Mouse (Mus musculus) midbrain, embryonic 13.5 days (tissue): ENCODE results near the gene Pus1. TPM values are rescaled to one million over a fixed set of nuclear protein-coding genes. Genes with fewer than 3 reads are reported as not detected.

Source experiments
- ATAC-seq: fragments of 200-750 bp; cut with Nextera tagmentation; 2 replicates; pipeline ENCODE4 v1.8.0; 2017; ENCODE audit warnings: mild to moderate bottlenecking, moderate TSS enrichment, moderate library complexity
- H3K27ac ChIP-seq: fragments of 300-500 bp; sonication (generic); 2 replicates; pipeline ENCODE4 v1.5.1; 2015; ENCODE audit warnings: inconsistent platforms, mild to moderate bottlenecking, moderate library complexity
- H3K27me3 ChIP-seq: fragments of 300-500 bp; sonication (generic); 2 replicates; pipeline ENCODE4 v1.6.1; 2015; ENCODE audit warnings: mild to moderate bottlenecking, inconsistent platforms
- H3K36me3 ChIP-seq: fragments of 300-500 bp; sonication (generic); 2 replicates; pipeline ENCODE4 v1.6.1; 2015; ENCODE audit warnings: mild to moderate bottlenecking, inconsistent platforms
- H3K4me1 ChIP-seq: fragments of 300-500 bp; sonication (generic); replicated peaks from 2 replicates; pipeline ENCODE4 v1.6.1; 2015; ENCODE audit warnings: inconsistent platforms
- H3K4me2 ChIP-seq: fragments of 300-500 bp; sonication (generic); replicated peaks from 2 replicates; pipeline ENCODE4 v1.6.1; 2015; ENCODE audit warnings: moderate library complexity, mild to moderate bottlenecking, inconsistent platforms
- H3K4me3 ChIP-seq: fragments of 300-500 bp; sonication (generic); replicated peaks from 2 replicates; pipeline ENCODE4 v1.5.1; 2015; ENCODE audit warnings: mild to moderate bottlenecking, inconsistent platforms
- H3K9ac ChIP-seq: fragments of 300-500 bp; sonication (generic); replicated peaks from 2 replicates; pipeline ENCODE4 v1.6.1; 2015; ENCODE audit warnings: mild to moderate bottlenecking, inconsistent platforms
- H3K9me3 ChIP-seq: fragments of 300-500 bp; sonication (generic); 2 replicates; pipeline ENCODE4 v1.6.1; 2016; ENCODE audit warnings: mild to moderate bottlenecking, inconsistent platforms
- WGBS: fragments of 180-500 bp; shearing (Covaris S2); methylation state at CpG from one replicate; pipeline ENCODE4 v1.1.7; 2015; 5-methylcytosine and 5-hydroxymethylcytosine counted together
- polyA plus RNA-seq: library from polyadenylated mRNA; unstranded; fragments of >200 nt; fragmentation: Nextera tagmentation; extraction: Ambion mirVana; gene quantifications from 2 replicates; pipeline ENCODE4 v1.2.1, GENCODE M21; 2015

Pus1 gene
- polyA plus RNA-seq: 23.2 and 23.3 TPM in 2 replicates

GRCm38 (mm10) chr5:110779998-110780760 lies at the start of gene Pus1:
Gene Pus1, minus strand, starts transcription at chr5:110780659.
- peaks cover 21% of the 10 kb centered on the region for H3K4me1 ChIP-seq
- peaks cover 35% of the 10 kb centered on the region for H3K36me3 ChIP-seq
- ATAC-seq: peak; percentile 90

GRCm38 (mm10) chr5:110827576-110827975 lies 47.1 kb upstream of the Pus1 start:
- no peaks in the 10 kb centered on the region for H3K27me3 ChIP-seq
- no peak overlapping the region for H3K4me2 ChIP-seq
- no peak overlapping the region for H3K27ac ChIP-seq
- no peaks in the 10 kb centered on the region for H3K4me1 ChIP-seq
- no peak overlapping the region for H3K9ac ChIP-seq
- no peak overlapping the region for H3K4me3 ChIP-seq
- no peaks in the 10 kb centered on the region for H3K9me3 ChIP-seq
- no peak for ATAC-seq
- 95% methylated on average over 5 of the region's 5 CpGs for WGBS
- no peaks in the 10 kb centered on the region for H3K36me3 ChIP-seq

More at GRCm38 (mm10) chr5:110779998-110780760, at the start of gene Pus1:
- peak within 1 kb of the TSS; percentile 83 for H3K4me3 ChIP-seq
- H3K27ac ChIP-seq: no peak within 1 kb of the TSS
- peak within 1 kb of the TSS; percentile 86 for H3K9ac ChIP-seq
- no peaks in the 10 kb centered on the region for H3K9me3 ChIP-seq
- H3K27me3 ChIP-seq: 0 out of 2 replicates have a peak, but pooled peaks cover 3% of the 10 kb centered on the region
- peak within 1 kb of the TSS; percentile 97 for H3K4me2 ChIP-seq
- under 1% methylated on average over 53 of the region's 57 CpGs for WGBS

DNA sequence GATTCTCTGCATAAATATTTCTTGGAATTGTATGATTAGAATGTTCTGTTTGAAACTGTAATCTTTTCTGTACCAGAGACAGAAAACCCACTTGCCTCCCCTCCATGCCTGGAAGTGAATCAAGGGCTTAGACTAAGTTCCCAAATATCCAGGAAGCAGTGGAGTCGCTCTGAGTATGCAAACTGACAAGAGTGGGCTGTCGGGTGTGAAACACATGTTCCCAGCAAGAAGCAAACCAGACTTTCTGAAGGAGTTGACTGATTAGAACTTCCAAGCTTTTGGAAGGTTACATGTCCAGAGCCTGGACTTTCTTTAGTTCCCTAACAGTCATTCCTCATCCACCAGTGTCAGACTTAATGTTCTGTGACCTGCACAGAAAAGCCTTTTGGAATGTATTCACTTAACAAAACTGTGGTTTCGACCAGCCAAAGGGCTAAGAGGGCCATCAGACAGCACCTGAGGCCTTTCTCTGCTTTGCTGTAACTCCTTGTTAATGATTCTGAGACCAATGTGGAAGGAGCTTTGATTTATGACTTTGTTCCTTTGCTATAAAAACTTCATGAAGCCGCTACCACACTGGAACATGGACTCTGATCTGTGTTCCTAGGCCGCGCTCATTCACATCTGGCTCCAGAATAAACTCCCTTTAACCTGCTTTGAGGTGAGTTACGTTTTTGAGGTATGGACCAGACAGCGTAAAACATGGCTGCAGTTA lies 46.5 kb upstream of the Pus1 start:
- Histone ChIP-seq H3K4me1 (no peaks in the 10 kb centered on the region), H3K9me3 (no peaks in the 10 kb centered on the region), H3K27ac (no peak overlapping the region), H3K9ac (no peak overlapping the region), H3K27me3 (no peaks in the 10 kb centered on the region), H3K4me2 (no peak overlapping the region), H3K4me3 (no peak overlapping the region), H3K36me3 (no peaks in the 10 kb centered on the region)
- no peak for ATAC-seq
- 92% methylated on average over 8 of the region's 8 CpGs for WGBS

DNA sequence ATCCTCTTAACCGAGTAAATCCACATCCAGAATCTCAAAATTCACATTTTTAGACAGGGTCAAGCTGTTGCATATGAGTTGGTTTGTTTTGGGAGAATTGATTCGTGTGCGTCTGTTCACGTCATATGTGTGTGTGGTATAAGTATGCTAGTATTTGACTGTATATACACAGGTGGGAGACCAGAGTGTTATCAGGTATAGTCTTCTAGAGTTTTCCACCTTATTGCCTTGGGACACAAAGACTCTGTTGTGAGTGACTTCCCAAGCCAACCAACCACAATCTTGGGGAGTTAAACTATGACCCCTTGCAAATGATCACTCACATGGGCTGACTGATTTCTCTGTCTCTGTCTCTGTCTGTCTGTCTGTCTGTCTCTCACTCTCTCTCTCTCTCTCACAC lies 44.0 kb upstream of the Pus1 start:
- no peak for ATAC-seq
- H3K27ac ChIP-seq: no peak overlapping the region
- no peak overlapping the region for H3K4me2 ChIP-seq
- H3K36me3 ChIP-seq: no peaks in the 10 kb centered on the region
- H3K4me3 ChIP-seq: no peak overlapping the region
- H3K9ac ChIP-seq: no peak overlapping the region
- H3K4me1 ChIP-seq: no peaks in the 10 kb centered on the region
- WGBS: 89% methylated on average over 4 of the region's 4 CpGs
- H3K9me3 ChIP-seq: no peaks in the 10 kb centered on the region
- no peaks in the 10 kb centered on the region for H3K27me3 ChIP-seq

GRCm38 (mm10) chr5:110809667-110810325 lies 29.3 kb upstream of the Pus1 start, which contains the start of gene Ulk1:
Gene Ulk1, minus strand, starts transcription at chr5:110810097.
- peaks cover 11% of the 10 kb centered on the region; the same call in 1 of the 2 replicates for H3K36me3 ChIP-seq
- H3K4me3 ChIP-seq: peak within 1 kb of the TSS; percentile 94
- H3K9me3 ChIP-seq: no peaks in the 10 kb centered on the region
- peak; percentile 94 for ATAC-seq
- H3K4me1 ChIP-seq: peaks cover 44% of the 10 kb centered on the region
- WGBS: under 1% methylated on average over 68 of the region's 80 CpGs
- H3K27ac ChIP-seq: peak within 1 kb of the TSS; percentile 90
- no peaks in the 10 kb centered on the region for H3K27me3 ChIP-seq
- H3K9ac ChIP-seq: peak within 1 kb of the TSS; percentile 98
- peak within 1 kb of the TSS; percentile 98 for H3K4me2 ChIP-seq

DNA sequence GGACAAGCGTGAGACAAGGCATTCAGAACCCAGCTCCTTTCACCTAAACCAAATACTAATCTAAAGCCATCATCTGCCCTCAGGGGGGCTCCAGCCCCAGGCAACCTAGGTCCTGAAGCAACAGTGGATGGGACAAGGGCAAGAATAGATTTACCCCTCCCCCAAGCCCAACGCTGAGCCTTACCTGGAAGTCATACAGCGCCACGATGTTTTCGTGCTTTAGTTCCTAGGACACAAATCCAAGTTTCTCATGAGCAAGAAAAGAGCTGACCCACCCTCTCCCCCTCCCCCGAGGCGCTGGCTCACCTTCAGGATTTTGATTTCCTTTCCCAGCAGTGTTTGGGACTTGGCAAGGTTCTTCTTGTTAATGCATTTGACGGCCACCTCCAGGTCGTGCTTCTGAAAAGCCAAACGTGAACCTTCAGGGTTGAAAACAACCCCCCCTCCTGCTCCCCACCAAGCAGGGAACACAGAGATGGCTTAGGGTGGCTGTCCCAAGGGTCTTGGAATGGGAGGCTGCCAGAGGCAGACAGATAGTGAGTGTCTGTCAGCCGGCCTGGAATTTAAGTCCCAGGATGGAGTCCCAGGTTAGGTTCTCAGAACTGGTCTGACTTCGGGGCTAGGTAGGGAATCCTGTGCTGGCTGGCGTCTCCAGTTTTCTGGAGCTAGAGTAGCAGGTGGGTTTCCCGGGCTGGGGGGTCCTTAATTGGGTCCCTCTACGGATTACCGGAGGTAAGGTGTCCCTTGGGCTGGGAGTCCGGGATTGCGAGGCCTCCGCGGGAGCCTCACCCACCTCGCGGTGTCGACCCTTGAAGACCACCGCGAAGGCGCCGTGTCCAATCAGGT lies 28.6 kb upstream of the Pus1 start:
- peaks cover 49% of the 10 kb centered on the region for H3K4me1 ChIP-seq
- no peak for ATAC-seq
- peaks cover 17% of the 10 kb centered on the region for H3K36me3 ChIP-seq
- no peaks in the 10 kb centered on the region for H3K27me3 ChIP-seq
- H3K9me3 ChIP-seq: no peaks in the 10 kb centered on the region
- H3K27ac ChIP-seq: peak overlapping the region; percentile 90
- peak overlapping the region; percentile 94 for H3K4me3 ChIP-seq
- 2% methylated on average over 27 of the region's 27 CpGs for WGBS
- peak overlapping the region; percentile 98 for H3K9ac ChIP-seq
- peak overlapping the region; percentile 98 for H3K4me2 ChIP-seq

DNA sequence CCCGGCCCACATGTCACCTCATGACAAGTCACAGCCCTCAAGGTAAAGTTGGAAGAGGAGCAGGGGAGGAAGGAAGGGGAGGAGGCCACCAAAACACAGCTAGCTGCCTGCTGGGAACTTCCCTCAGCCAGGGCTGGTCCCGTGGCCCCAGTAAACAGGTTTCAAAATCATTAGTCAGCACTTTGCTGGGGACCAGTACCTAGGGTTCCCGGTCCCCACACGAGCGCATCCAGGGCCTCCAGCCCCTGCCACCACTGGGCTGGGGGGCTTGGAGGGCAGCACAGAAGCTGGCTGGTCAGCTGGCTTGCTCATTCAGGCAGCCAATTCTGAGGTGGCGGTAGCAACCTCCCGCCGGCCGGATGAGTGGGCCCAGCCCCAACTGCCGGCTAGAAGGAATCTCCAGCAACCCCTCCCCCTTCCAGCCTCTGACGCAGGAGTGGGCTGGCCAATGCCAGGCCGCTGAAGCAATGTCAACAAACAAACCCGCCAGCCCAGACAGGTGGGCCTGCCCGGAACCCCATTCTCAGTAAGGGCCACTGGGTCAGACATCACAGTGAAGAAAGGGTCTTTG lies 27.7 kb upstream of the Pus1 start:
- H3K4me3 ChIP-seq: peak overlapping the region; percentile 94
- peaks cover 51% of the 10 kb centered on the region for H3K4me1 ChIP-seq
- peak; percentile 55 for ATAC-seq
- H3K36me3 ChIP-seq: peaks cover 20% of the 10 kb centered on the region
- peak overlapping the region; percentile 9; the same call in 1 of the 2 replicates for H3K27ac ChIP-seq
- no peaks in the 10 kb centered on the region for H3K27me3 ChIP-seq
- 5% methylated on average over 14 of the region's 14 CpGs for WGBS
- peak overlapping the region; percentile 98 for H3K9ac ChIP-seq
- H3K4me2 ChIP-seq: peak overlapping the region; percentile 98
- no peaks in the 10 kb centered on the region for H3K9me3 ChIP-seq

GRCm38 (mm10) chr5:110807453-110807852 lies 27.0 kb upstream of the Pus1 start:
- H3K27me3 ChIP-seq: no peaks in the 10 kb centered on the region
- H3K36me3 ChIP-seq: peaks cover 25% of the 10 kb centered on the region
- no peak overlapping the region for H3K27ac ChIP-seq
- WGBS: 91% methylated on average over 4 of the region's 4 CpGs
- peak overlapping the region; percentile 98 for H3K4me2 ChIP-seq
- H3K4me1 ChIP-seq: peaks cover 52% of the 10 kb centered on the region
- H3K9ac ChIP-seq: peak overlapping the region; percentile 98
- peak overlapping the region; percentile 94 for H3K4me3 ChIP-seq
- no peak for ATAC-seq
- no peaks in the 10 kb centered on the region for H3K9me3 ChIP-seq

DNA sequence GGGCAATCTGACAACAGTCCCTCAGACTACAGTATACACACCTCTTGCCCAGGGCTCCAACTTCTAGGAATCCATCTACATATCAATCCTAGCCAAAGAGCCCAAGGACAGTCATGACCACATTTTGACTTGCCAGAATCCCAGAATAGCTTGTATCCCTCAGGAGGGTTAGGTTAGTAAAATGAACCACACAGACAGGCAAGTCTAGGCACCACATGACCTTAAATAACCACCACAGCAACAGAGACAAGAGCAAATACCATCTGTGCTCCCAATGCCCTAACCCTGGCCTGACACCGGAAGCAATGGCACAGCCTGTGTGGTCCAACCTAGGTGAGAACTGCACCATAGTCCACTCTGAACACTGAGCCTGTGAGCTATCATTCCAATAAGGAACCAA lies 26.2 kb upstream of the Pus1 start:
- H3K4me3 ChIP-seq: no peak overlapping the region

DNA sequence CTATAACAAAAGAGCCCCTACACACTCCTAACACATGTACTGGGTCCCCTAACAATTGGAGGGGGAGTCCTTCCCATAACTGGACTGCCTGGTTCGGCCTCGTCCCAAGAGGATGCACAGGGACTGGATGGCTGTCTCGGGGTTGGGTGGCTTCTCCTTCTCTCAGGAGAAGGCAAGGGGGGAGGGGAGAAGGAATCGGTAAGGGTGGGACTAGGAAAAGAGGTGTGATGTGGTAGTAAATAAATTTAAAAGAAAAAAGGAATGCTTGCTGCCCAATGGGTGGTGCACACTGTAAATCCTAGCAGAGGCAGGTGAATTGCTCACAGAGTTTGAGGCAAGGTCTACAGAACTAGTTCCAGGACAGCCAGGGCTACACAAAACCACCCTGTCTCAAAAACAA lies 25.7 kb upstream of the Pus1 start:
- WGBS: 94% methylated on average over 4 of the region's 4 CpGs
- H3K4me1 ChIP-seq: peaks cover 58% of the 10 kb centered on the region
- H3K36me3 ChIP-seq: peaks cover 37% of the 10 kb centered on the region
- no peaks in the 10 kb centered on the region for H3K9me3 ChIP-seq
- no peak overlapping the region for H3K27ac ChIP-seq
- no peak overlapping the region for H3K4me2 ChIP-seq
- no peaks in the 10 kb centered on the region for H3K27me3 ChIP-seq
- no peak overlapping the region for H3K9ac ChIP-seq
- ATAC-seq: no peak
- H3K4me3 ChIP-seq: no peak overlapping the region

More for the DNA sequence above, 26.2 kb upstream of the Pus1 start:
- no peak for ATAC-seq
- Histone ChIP-seq H3K4me2 (no peak overlapping the region; the same call in 1 of the 2 replicates), H3K27me3 (no peaks in the 10 kb centered on the region), H3K36me3 (peaks cover 32% of the 10 kb centered on the region), H3K9me3 (no peaks in the 10 kb centered on the region), H3K9ac (no peak overlapping the region), H3K27ac (no peak overlapping the region), H3K4me1 (peaks cover 56% of the 10 kb centered on the region)
- WGBS: 88% methylated on average over 1 of the region's 1 CpGs
